Mouse (Mus musculus) c-Kit-positive CD71-positive TER-119-negative erythroid progenitor cells, embryonic 14.5 days (primary cell): ENCODE results near the gene Prg4.

Experiments
- DNase-seq: peaks from one replicate; pipeline ENCODE4 v3.0.0-alpha.2; 2013; ENCODE audit warnings: low read depth

Gene Prg4

GRCm38 (mm10) chr1:150466132-150466531, at the start of gene Prg4:
Gene Prg4 (minus strand): TSS chr1:150466165.
- no peak for DNase-seq

GRCm38 (mm10) chr1:150513041-150513440, 47.1 kb upstream of the Prg4 start:
- no peak for DNase-seq

- no peak for DNase-seq
Measured at GRCm38 (mm10) chr1:150505794-150506193, 39.8 kb upstream of the Prg4 start.

GRCm38 (mm10) chr1:150503321-150503720, 37.4 kb upstream of the Prg4 start:
- no peak for DNase-seq

GRCm38 (mm10) chr1:150498177-150498576, 32.2 kb upstream of the Prg4 start:
- no peak for DNase-seq

GRCm38 (mm10) chr1:150497690-150498089, 31.7 kb upstream of the Prg4 start:
- no peak for DNase-seq

- DNase-seq, result no peak
Measured at GRCm38 (mm10) chr1:150496626-150497302, 30.8 kb upstream of the Prg4 start.

- no peak for DNase-seq
Measured at GRCm38 (mm10) chr1:150489148-150489547, 23.2 kb upstream of the Prg4 start.

GRCm38 (mm10) chr1:150480674-150481073, 14.7 kb upstream of the Prg4 start:
- DNase-seq, result no peak

- DNase-seq, result no peak
Measured at GRCm38 (mm10) chr1:150472525-150472924, 6.6 kb upstream of the Prg4 start.

- DNase-seq, result no peak
Measured at GRCm38 (mm10) chr1:150469992-150470391, 4.0 kb upstream of the Prg4 start.

GRCm38 (mm10) chr1:150465364-150465763, 601 bp downstream of the Prg4 start:
- DNase-seq, result no peak

GRCm38 (mm10) chr1:150463691-150464090, 2.3 kb downstream of the Prg4 start:
- no peak for DNase-seq

GRCm38 (mm10) chr1:150463068-150463467, 2.9 kb downstream of the Prg4 start:
- no peak for DNase-seq

- no peak for DNase-seq
Measured at GRCm38 (mm10) chr1:150460595-150460994, 5.4 kb downstream of the Prg4 start.

GRCm38 (mm10) chr1:150459599-150459998, 6.4 kb downstream of the Prg4 start:
- no peak for DNase-seq

GRCm38 (mm10) chr1:150458977-150459376, 7.0 kb downstream of the Prg4 start:
- no peak for DNase-seq

GRCm38 (mm10) chr1:150441731-150442130, 24.2 kb downstream of the Prg4 start:
- DNase-seq, result no peak

- no peak for DNase-seq
Measured at GRCm38 (mm10) chr1:150438641-150439040, 27.3 kb downstream of the Prg4 start.

- no peak for DNase-seq
Measured at GRCm38 (mm10) chr1:150426216-150426615, 39.7 kb downstream of the Prg4 start.

GRCm38 (mm10) chr1:150425665-150426064, 40.3 kb downstream of the Prg4 start:
- no peak for DNase-seq

GRCm38 (mm10) chr1:150418426-150418825, 47.5 kb downstream of the Prg4 start:
- DNase-seq, result no peak

GRCm38 (mm10) chr1:150416006-150416405, 50.0 kb downstream of the Prg4 start:
- no peak for DNase-seq

GRCm38 (mm10) chr1:150409996-150410395, 56.0 kb downstream of the Prg4 start:
- DNase-seq, result no peak
